Mouse (Mus musculus) small intestine, adult 2 months (tissue): Measurements from ENCODE around the gene Thrap3.

Source experiments
- CTCF ChIP-seq: fragments of 200-500 bp; IDR thresholded peaks from 2 replicates; pipeline ENCODE4 v1.5.1; 2012; ENCODE audit warnings: low read depth, mild to moderate bottlenecking, control low read depth, inconsistent platforms, low read length, moderate library complexity, mixed read lengths; ENCODE audit not compliant: insufficient replicate concordance, insufficient read length; ENCODE audit errors: extremely low read depth
- POLR2A ChIP-seq: fragments of 200-500 bp; IDR thresholded peaks from 2 replicates; pipeline ENCODE4 v1.6.1; 2012; ENCODE audit warnings: low read depth, mild to moderate bottlenecking, control low read depth, inconsistent platforms, low read length, moderate library complexity

DNA sequence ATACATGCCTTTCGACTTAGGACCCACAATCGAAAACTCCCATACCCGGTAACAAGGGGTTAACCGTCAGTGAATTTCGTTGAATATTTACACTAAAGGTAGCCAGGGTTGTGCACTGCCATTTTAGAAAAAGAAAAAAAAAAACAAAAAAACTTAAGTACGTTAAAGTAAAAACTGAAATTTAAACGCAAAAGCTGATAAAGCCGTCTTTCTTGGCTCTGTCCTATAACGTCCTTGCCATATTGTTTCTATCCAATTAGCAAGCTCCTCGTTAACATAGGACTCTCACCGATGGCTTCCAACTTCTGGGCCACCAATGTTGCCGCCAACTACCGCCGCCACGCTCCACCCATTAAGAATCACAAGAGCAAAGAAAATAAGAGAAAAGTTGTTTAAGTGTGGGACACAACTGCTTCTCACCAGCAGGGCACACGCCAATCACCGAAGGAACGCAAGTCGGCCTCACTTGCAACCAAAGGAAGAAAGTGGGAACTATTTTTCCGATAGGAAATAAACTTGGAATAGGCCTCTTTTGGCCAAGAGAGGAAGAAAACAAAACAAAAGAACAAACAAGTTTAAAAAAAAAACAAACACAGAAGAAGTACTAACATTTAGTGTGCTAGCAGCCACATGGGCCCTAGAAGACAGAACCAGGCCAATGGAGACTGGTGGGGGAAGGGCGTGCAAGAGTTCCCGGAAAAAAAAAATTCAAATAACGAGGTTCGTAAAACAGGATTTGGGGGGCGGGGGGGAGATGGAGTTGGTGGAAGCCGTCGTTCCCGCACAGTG lies 852 bp downstream of the Thrap3 start:
- no peak for TF ChIP-seq POLR2A
- TF ChIP-seq CTCF = peak; percentile 40; the same call in 1 of the 2 replicates
